Mouse (Mus musculus): Measurements from ENCODE around the gene Pde8b.

DNA sequence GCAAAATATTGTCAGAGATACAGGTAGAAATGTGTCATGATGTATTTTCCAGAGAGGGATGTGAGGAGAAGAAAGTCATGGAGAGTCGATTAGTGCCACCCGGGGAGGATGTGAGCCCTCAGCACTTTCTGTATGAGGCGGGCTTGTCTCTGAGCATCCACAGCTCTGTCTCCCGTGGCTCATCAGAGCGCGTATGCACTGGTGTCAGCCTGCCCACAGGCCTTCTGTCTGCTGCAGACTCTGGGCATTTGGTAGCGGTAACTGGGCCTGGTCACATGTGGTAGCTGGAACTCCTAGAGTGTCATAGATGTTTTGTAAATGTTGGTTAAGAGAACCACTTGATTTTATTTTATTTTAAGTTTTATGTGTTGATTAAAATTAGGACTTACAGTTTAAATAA, 240.9 kb downstream of the Pde8b start:
- TF ChIP-seq POLR2A (IDR thresholded peaks at IDR 0.05; ENCODE audit: borderline replicate concordance, insufficient read depth, low read length) (no peak), CTCF (IDR thresholded peaks at IDR 0.05; ENCODE audit: borderline replicate concordance, insufficient read depth, low read depth, low read length) (no peak)
